Mouse (Mus musculus): ENCODE measurements around the gene U2surp. TPM values are rescaled to one million over a fixed set of nuclear protein-coding genes. Genes with fewer than 3 reads are reported as not detected.

The U2surp gene
- total and polyA plus RNA-seq, 3 experiments, result 3.4 to 39.9 (median 31.9) TPM

- H3K79me2 ChIP-seq (replicated peaks; ENCODE audit: control insufficient read depth, insufficient read depth, low read length), result no peaks in the 10 kb centered on the region
- intact Hi-C loops (cut with DNase I), result loop anchor here (2.0 kb wide), 1 partner anchor 358 kb away; no protein-coding TSS in a partner anchor
- H3K4me1 ChIP-seq (ENCODE audit: control insufficient read depth, insufficient read depth, low read length), result no peaks in the 10 kb centered on the region
- no peak overlapping the region for H3K27ac ChIP-seq
- 74% methylated on average over 1 of the region's 1 CpGs for WGBS
- TF ChIP-seq POLR2A (IDR thresholded peaks at IDR 0.05; ENCODE audit: insufficient read depth, low read depth, low read length), result no peak
- TF ChIP-seq CTCF (IDR thresholded peaks at IDR 0.05), result no peak
- no peak for TF ChIP-seq EP300 (IDR thresholded peaks at IDR 0.05; ENCODE audit: insufficient read depth, low read depth, low read length)
- H3K36me3 ChIP-seq (ENCODE audit: control insufficient read depth, insufficient read depth, low read length), result peaks cover 5% of the 10 kb centered on the region
- no peak overlapping the region for H3K4me3 ChIP-seq
- no peak overlapping the region for H3K9ac ChIP-seq (ENCODE audit: low read depth, low read length)
- no peaks in the 10 kb centered on the region for H3K27me3 ChIP-seq (ENCODE audit: control insufficient read depth, insufficient read depth, low read length)
- no peak for DNase-seq
Observed at GRCm38 (mm10) chr9:95495038-95495437, 16.8 kb downstream of the U2surp start.

- Histone ChIP-seq H3K4me3 (no peak overlapping the region), H3K27me3 (ENCODE audit: control insufficient read depth, insufficient read depth, low read length) (no peaks in the 10 kb centered on the region), H3K9ac (ENCODE audit: low read depth, low read length) (no peak overlapping the region), H3K4me1 (ENCODE audit: control insufficient read depth, insufficient read depth, low read length) (no peaks in the 10 kb centered on the region), H3K27ac (no peak overlapping the region), H3K79me2 (replicated peaks; ENCODE audit: control insufficient read depth, insufficient read depth, low read length) (no peaks in the 10 kb centered on the region), H3K36me3 (ENCODE audit: control insufficient read depth, insufficient read depth, low read length) (peaks cover 6% of the 10 kb centered on the region)
- intact Hi-C loops (cut with DNase I), result loop anchor here (5.0 kb wide), 1 partner anchor 204 kb away; no protein-coding TSS in a partner anchor
- WGBS, result 83% methylated on average over 3 of the region's 3 CpGs
- DNase-seq, result no peak
- no peak for TF ChIP-seq EP300 (IDR thresholded peaks at IDR 0.05; ENCODE audit: insufficient read depth, low read depth, low read length)
- peak; percentile 74 for TF ChIP-seq CTCF (IDR thresholded peaks at IDR 0.05)
Observed at GRCm38 (mm10) chr9:95493393-95493792, 18.4 kb downstream of the U2surp start.

- intact Hi-C loops (cut with DNase I), result loop anchor here (5.0 kb wide), 1 partner anchor 207 kb away; no protein-coding TSS in a partner anchor
Observed at GRCm38 (mm10) chr9:95490003-95490402, 21.8 kb downstream of the U2surp start.

GRCm38 (mm10) chr9:95488861-95489260 is 22.9 kb downstream of the U2surp start:
- intact Hi-C loops (cut with DNase I), result no loop called here
- Histone ChIP-seq H3K36me3 (ENCODE audit: control insufficient read depth, insufficient read depth, low read length) (peaks cover 4% of the 10 kb centered on the region), H3K4me3 (no peak overlapping the region), H3K9ac (ENCODE audit: low read depth, low read length) (no peak overlapping the region), H3K4me1 (ENCODE audit: control insufficient read depth, insufficient read depth, low read length) (no peaks in the 10 kb centered on the region), H3K79me2 (replicated peaks; ENCODE audit: control insufficient read depth, insufficient read depth, low read length) (no peaks in the 10 kb centered on the region), H3K27ac (no peak overlapping the region), H3K27me3 (ENCODE audit: control insufficient read depth, insufficient read depth, low read length) (no peaks in the 10 kb centered on the region)
- no peak for TF ChIP-seq EP300 (IDR thresholded peaks at IDR 0.05; ENCODE audit: insufficient read depth, low read depth, low read length)
- no peak for TF ChIP-seq CTCF (IDR thresholded peaks at IDR 0.05)
- no peak for TF ChIP-seq POLR2A (IDR thresholded peaks at IDR 0.05; ENCODE audit: insufficient read depth, low read depth, low read length)
- no peak for DNase-seq

More at GRCm38 (mm10) chr9:95490003-95490402, 21.8 kb downstream of the U2surp start:
- Histone ChIP-seq H3K27ac (no peak overlapping the region), H3K27me3 (ENCODE audit: control insufficient read depth, insufficient read depth, low read length) (no peaks in the 10 kb centered on the region), H3K79me2 (replicated peaks; ENCODE audit: control insufficient read depth, insufficient read depth, low read length) (no peaks in the 10 kb centered on the region), H3K36me3 (ENCODE audit: control insufficient read depth, insufficient read depth, low read length) (peaks cover 4% of the 10 kb centered on the region), H3K4me3 (no peak overlapping the region), H3K9ac (ENCODE audit: low read depth, low read length) (no peak overlapping the region), H3K4me1 (ENCODE audit: control insufficient read depth, insufficient read depth, low read length) (no peaks in the 10 kb centered on the region)
- WGBS, result 80% methylated on average over 3 of the region's 3 CpGs
- no peak for DNase-seq
- TF ChIP-seq EP300 (IDR thresholded peaks at IDR 0.05; ENCODE audit: insufficient read depth, low read depth, low read length) (no peak), POLR2A (IDR thresholded peaks at IDR 0.05; ENCODE audit: insufficient read depth, low read depth, low read length) (no peak), CTCF (IDR thresholded peaks at IDR 0.05) (no peak)

- no peak for DNase-seq
- TF ChIP-seq POLR2A (IDR thresholded peaks at IDR 0.05; ENCODE audit: insufficient read depth, low read depth, low read length) (no peak), CTCF (IDR thresholded peaks at IDR 0.05) (no peak), EP300 (IDR thresholded peaks at IDR 0.05; ENCODE audit: insufficient read depth, low read depth, low read length) (no peak)
- no peaks in the 10 kb centered on the region for H3K4me1 ChIP-seq (ENCODE audit: control insufficient read depth, insufficient read depth, low read length)
- peaks cover 2% of the 10 kb centered on the region; the same call in 1 of the 2 replicates for H3K36me3 ChIP-seq (ENCODE audit: control insufficient read depth, insufficient read depth, low read length)
- H3K4me3 ChIP-seq, result no peak overlapping the region
- H3K27me3 ChIP-seq (ENCODE audit: control insufficient read depth, insufficient read depth, low read length), result no peaks in the 10 kb centered on the region
- no peak overlapping the region for H3K27ac ChIP-seq
- 76% methylated on average over 3 of the region's 3 CpGs for WGBS
- no peaks in the 10 kb centered on the region for H3K79me2 ChIP-seq (replicated peaks; ENCODE audit: control insufficient read depth, insufficient read depth, low read length)
- intact Hi-C loops (cut with DNase I), result no loop called here
- H3K9ac ChIP-seq (ENCODE audit: low read depth, low read length), result no peak overlapping the region
Observed at GRCm38 (mm10) chr9:95479981-95480380, 31.8 kb downstream of the U2surp start.

- no peak for DNase-seq
- Histone ChIP-seq H3K27ac (no peak overlapping the region), H3K36me3 (ENCODE audit: control insufficient read depth, insufficient read depth, low read length) (peaks cover 5% of the 10 kb centered on the region), H3K4me3 (no peak overlapping the region), H3K79me2 (replicated peaks; ENCODE audit: control insufficient read depth, insufficient read depth, low read length) (no peaks in the 10 kb centered on the region), H3K4me1 (ENCODE audit: control insufficient read depth, insufficient read depth, low read length) (no peaks in the 10 kb centered on the region), H3K27me3 (ENCODE audit: control insufficient read depth, insufficient read depth, low read length) (no peaks in the 10 kb centered on the region), H3K9ac (ENCODE audit: low read depth, low read length) (no peak overlapping the region)
- TF ChIP-seq EP300 (IDR thresholded peaks at IDR 0.05; ENCODE audit: insufficient read depth, low read depth, low read length), result no peak
- TF ChIP-seq CTCF (IDR thresholded peaks at IDR 0.05), result no peak
- intact Hi-C loops (cut with DNase I), result no loop called here
- 88% methylated on average over 5 of the region's 5 CpGs for WGBS
Observed at GRCm38 (mm10) chr9:95478443-95478842, 33.4 kb downstream of the U2surp start.
